Mouse (Mus musculus): ENCODE measurements around the gene Sema3f.

- TF ChIP-seq POLR2A (IDR thresholded peaks at IDR 0.05; ENCODE audit: low read depth, low read length) (no peak), CTCF (conservative IDR thresholded peaks at IDR 0.05; ENCODE audit: insufficient read depth, insufficient read length, low read depth, low read length) (no peak)
These were observed 1.1 kb downstream of the Sema3f start for GRCm38 (mm10) chr9:107709096-107709696.
